In the genomic region with DNA sequence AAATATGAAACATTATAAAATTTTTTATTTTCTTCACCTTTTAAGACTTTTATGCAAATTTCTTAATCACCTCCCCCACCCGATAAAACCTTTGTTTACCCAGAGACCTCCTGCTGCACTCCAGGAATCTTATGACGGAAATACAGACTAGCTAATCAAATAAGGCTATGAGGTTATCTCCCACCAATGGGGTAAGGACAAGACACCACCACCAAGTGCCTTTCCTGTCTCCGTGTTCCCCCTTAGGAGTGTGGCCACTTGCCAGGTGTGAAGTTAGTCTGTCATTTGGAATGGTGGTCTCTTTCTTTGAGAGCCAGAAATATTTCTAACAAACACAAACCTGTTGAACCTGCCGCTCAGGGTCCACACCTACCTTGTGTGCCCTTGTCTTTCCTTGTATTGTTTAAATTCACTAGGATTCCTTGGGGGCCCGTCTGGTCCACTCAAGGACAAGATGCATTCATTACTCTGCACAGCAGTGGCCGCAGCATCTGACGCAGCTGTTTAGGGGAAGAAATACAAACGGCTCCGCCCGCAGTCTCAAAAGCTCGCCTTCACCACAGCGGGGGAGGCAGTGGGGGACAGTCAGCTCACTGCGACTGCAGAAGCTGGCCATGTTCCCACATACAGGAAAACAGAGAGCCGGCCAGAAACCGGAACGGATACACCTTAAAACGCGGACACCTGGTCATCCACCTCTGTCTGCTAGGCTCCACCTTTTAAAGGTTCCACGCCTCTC, we compare ENCODE assay signal across 9 mouse cellular contexts. TPM values are rescaled to one million over a fixed set of nuclear protein-coding genes. Genes with fewer than 3 reads are reported as not detected.
DNase-seq lines count a peak whose midpoint lies in the region; ATAC-seq and TF ChIP-seq lines count a peak whose summit lies in the region.
"Had no signal": no experiment of that assay in that cellular context is flagged by ENCODE, and none has a peak within 500 bp of the region (broad histone marks: within the 10 kb centered on the region; RNA-seq: fewer than 3 reads in every experiment).

No protein-coding gene starts in this region.

- H3K27ac ChIP-seq in heart, adult 2 months, result peak overlapping the region; percentile 41
- no peak overlapping the region for H3K27ac ChIP-seq in ES-Bruce4 (ENCODE audit: insufficient read depth, low read length)
- no peak overlapping the region for H3K27ac ChIP-seq in hindbrain, embryonic 13.5 days

- peaks cover 19% of the 10 kb centered on the region for H3K4me1 ChIP-seq in heart, adult 2 months (ENCODE audit: control insufficient read depth, insufficient read depth, low read length)
- H3K4me1 ChIP-seq in ES-Bruce4 (ENCODE audit: control insufficient read depth, insufficient read depth, low read length), result peaks cover 3% of the 10 kb centered on the region
- peaks cover 7% of the 10 kb centered on the region for H3K4me1 ChIP-seq in hindbrain, embryonic 13.5 days (replicated peaks)

- H3K4me3 ChIP-seq in heart, adult 2 months, result no peak overlapping the region; the same call in 1 of the 2 replicates
- H3K4me3 ChIP-seq in ES-Bruce4 (ENCODE audit: low read depth, low read length), result no peak overlapping the region
- H3K4me3 ChIP-seq in hindbrain, embryonic 13.5 days, result peak overlapping the region; percentile 42

- TF ChIP-seq CTCF in heart, adult 2 months (IDR thresholded peaks at IDR 0.05), result no peak
- no peak for TF ChIP-seq CTCF in ES-Bruce4 (IDR thresholded peaks at IDR 0.05; ENCODE audit: low read depth, low read length)

- ATAC-seq in hindbrain, embryonic 13.5 days (ENCODE audit: low FRiP score), result peak; percentile 22; the same call in 1 of the 2 replicates

- no peak for TF ChIP-seq POLR2A in heart, adult 2 months (IDR thresholded peaks at IDR 0.05; ENCODE audit: insufficient read depth, low read depth, low read length)
- no peak for TF ChIP-seq POLR2A in ES-Bruce4 (IDR thresholded peaks at IDR 0.05; ENCODE audit: insufficient read depth, low read length)

- TF ChIP-seq EP300 in heart, adult 2 months (IDR thresholded peaks at IDR 0.05; ENCODE audit: insufficient read depth, low read depth, low read length), result no peak
- TF ChIP-seq EP300 in ES-Bruce4 (IDR thresholded peaks at IDR 0.05; ENCODE audit: insufficient read depth, low read depth, low read length), result peak; percentile 39; the same call in 1 of the 2 replicates

- H3K79me2 ChIP-seq in heart, adult 2 months (replicated peaks; ENCODE audit: control insufficient read depth, insufficient read depth, low read length), result no peaks in the 10 kb centered on the region

- DNase-seq in heart, adult 2 months, result no peak
- no peak for DNase-seq in heart, adult 18-20 months
- DNase-seq in mesoderm, embryonic 11.5 days (ENCODE audit: low read depth, low spot score), result peak; percentile 31
- no peak for DNase-seq in Muller cell, postnatal 12 days (ENCODE audit: inconsistent ontology term)
- no peak for DNase-seq in thymus, postnatal 10 days (ENCODE audit: low spot score in 2 of 2)
- no peak for DNase-seq in B cell, adult 2 months
- DNase-seq: adrenal gland, postnatal 36 days had no signal

- intact Hi-C loops in heart, adult 2 months (cut with DNase I), result no loop called here

- 21% methylated on average over 19 of the region's 19 CpGs for WGBS in heart, adult 2 months
- 24% methylated on average over 19 of the region's 19 CpGs for WGBS in hindbrain, embryonic 13.5 days

- H3K9me3 ChIP-seq in ES-Bruce4 (replicated peaks; ENCODE audit: control insufficient read depth, insufficient read depth, low read length, poor library complexity, severe bottlenecking), result no peaks in the 10 kb centered on the region
- no peaks in the 10 kb centered on the region for H3K9me3 ChIP-seq in hindbrain, embryonic 13.5 days

- peak overlapping the region; percentile 54 for H3K4me2 ChIP-seq in hindbrain, embryonic 13.5 days

- H3K27me3 ChIP-seq in heart, adult 2 months (ENCODE audit: control insufficient read depth, insufficient read depth, low read length), result no peaks in the 10 kb centered on the region
- H3K27me3 ChIP-seq in ES-Bruce4 (ENCODE audit: control insufficient read depth, insufficient read depth, low read length, poor library complexity, severe bottlenecking), result no peaks in the 10 kb centered on the region
- no peaks in the 10 kb centered on the region for H3K27me3 ChIP-seq in hindbrain, embryonic 13.5 days

- H3K9ac ChIP-seq in heart, adult 2 months (ENCODE audit: low read depth, low read length), result peak overlapping the region; percentile 33; the same call in 1 of the 2 replicates
- H3K9ac ChIP-seq in ES-Bruce4 (ENCODE audit: low read depth, poor library complexity, severe bottlenecking), result no peak overlapping the region
- H3K9ac ChIP-seq in hindbrain, embryonic 13.5 days, result peak overlapping the region; percentile 60

- H3K36me3 ChIP-seq in heart, adult 2 months (ENCODE audit: control insufficient read depth, insufficient read depth, low read length), result peaks cover 7% of the 10 kb centered on the region
- no peaks in the 10 kb centered on the region for H3K36me3 ChIP-seq in ES-Bruce4 (ENCODE audit: control insufficient read depth, insufficient read depth, low read length, poor library complexity, severe bottlenecking)
- peaks cover 7% of the 10 kb centered on the region for H3K36me3 ChIP-seq in hindbrain, embryonic 13.5 days

RNA-seq across cellular contexts. Expression of a gene that starts 31.7 kb away (rescaled TPM):
- total RNA-seq in heart, adult 2 months (2021), result 100 to 1,000 TPM; 774 to 911 TPM
- 330 and 577 TPM in 2 replicates for polyA plus RNA-seq in heart, adult 2 months (2012; rRNA removed)
- total RNA-seq in heart, adult 18-20 months (2021), result 100 to 1,000 TPM; 940 to 953 TPM
- polyA plus RNA-seq in ES-Bruce4 (2011; ENCODE audit: insufficient read depth, insufficient read length, low read depth, missing spikeins), result 17.4 and 18.8 TPM in 2 replicates
- polyA plus RNA-seq in hindbrain, embryonic 13.5 days (2015; fragmentation: Nextera tagmentation; extraction: Ambion mirVana), result 15.2 and 16.3 TPM in 2 replicates

RNA-seq across cellular contexts. Expression of a gene that starts 49.3 kb away (rescaled TPM):
- total RNA-seq in heart, adult 2 months (2021), result under 1 TPM; 0.30 to 0.73 TPM
- polyA plus RNA-seq in heart, adult 2 months (2012; rRNA removed), result 0.21 and 0.50 TPM in 2 replicates
- under 1 TPM; 0.49 to 0.97 TPM for total RNA-seq in heart, adult 18-20 months (2021)
- 56.9 and 69.6 TPM in 2 replicates for polyA plus RNA-seq in ES-Bruce4 (2011; ENCODE audit: insufficient read depth, insufficient read length, low read depth, missing spikeins)
- polyA plus RNA-seq in hindbrain, embryonic 13.5 days (2015; fragmentation: Nextera tagmentation; extraction: Ambion mirVana), result 7.2 and 9.4 TPM in 2 replicates

Comparison
In these comparisons a context has a peak if more than half of its experiments do, and no peak if none do; other contexts are left out.
1. RNA of a gene that starts 31.7 kb away (polyA plus RNA-seq): 330 to 577 TPM in heart, adult 2 months; 17.4 to 18.8 TPM in ES-Bruce4 and 15.2 to 16.3 TPM in hindbrain, embryonic 13.5 days; every median in the first group is over 10 times any median in the second.